Comparison of ENCODE assay signal across 20 mouse cellular contexts in genomic region chr1:92275388-92275787, GRCm38 (mm10).
DNase-seq lines count a peak whose midpoint lies in the region; ATAC-seq and TF ChIP-seq lines count a peak whose summit lies in the region.
"Had no signal": no experiment of that assay in that cellular context is flagged by ENCODE, and none has a peak within 500 bp of the region (broad histone marks: within the 10 kb centered on the region; RNA-seq: fewer than 3 reads in every experiment).

No protein-coding gene starts in this region.

- no peak for TF ChIP-seq EP300 in heart, postnatal 0 days (IDR thresholded peaks at IDR 0.05; ENCODE audit: low read depth)

- TF ChIP-seq CTCF in heart, postnatal 0 days (IDR thresholded peaks at IDR 0.05; ENCODE audit: low read depth) = peak; percentile 30
- TF ChIP-seq CTCF in E14TG2a.4 (conservative IDR thresholded peaks at IDR 0.05; ENCODE audit: low read length) = peak; percentile 32; the same call in 1 of the 2 replicates
- TF ChIP-seq CTCF in brain, embryonic 14.5 days (IDR thresholded peaks at IDR 0.05; ENCODE audit: borderline replicate concordance, extremely low read depth, insufficient read depth, insufficient read length) = peak; percentile 36; the same call in 1 of the 2 replicates

- DNase-seq in heart, postnatal 0 days (ENCODE audit: low spot score) = no peak
- DNase-seq in heart, postnatal 4 days = no peak
- peak; percentile 45 for DNase-seq in 3T3-L1 (ENCODE audit: low read depth, low spot score)
- no peak for DNase-seq in brain, embryonic 14.5 days (ENCODE audit: low read depth)
- DNase-seq in thymus, postnatal 25 days = no peak
- no peak for DNase-seq in urinary bladder, postnatal 10 days (ENCODE audit: low spot score)
- DNase-seq in layer of hippocampus, postnatal 36 days = no peak
- DNase-seq: cerebellum, adult 18-20 months; gastrocnemius, adult 2 months; heart, adult 18-20 months; kidney, adult 18-20 months; kidney, postnatal 25 days; lung, postnatal 36 days; right cerebral cortex, adult 18-20 months; thymus, adult 2 months had no signal

- no peak overlapping the region for H3K4me3 ChIP-seq in heart, postnatal 0 days (ENCODE audit: low read depth, low read length)
- H3K4me3 ChIP-seq in E14TG2a.4 (replicated peaks; ENCODE audit: low read length) = no peak overlapping the region
- H3K4me3 ChIP-seq: embryonic facial prominence, embryonic 13.5 days; gastrocnemius, adult 2 months; heart, embryonic 15.5 days; hindbrain, embryonic 13.5 days; midbrain, embryonic 13.5 days had no signal

- H3K4me2 ChIP-seq in heart, postnatal 0 days (ENCODE audit: low read depth, low read length) = no peak overlapping the region
- H3K4me2 ChIP-seq: embryonic facial prominence, embryonic 13.5 days; heart, embryonic 15.5 days; hindbrain, embryonic 13.5 days; midbrain, embryonic 13.5 days had no signal

- 53% methylated on average over 1 of the region's 1 CpGs for WGBS in heart, postnatal 0 days

- ATAC-seq in heart, postnatal 0 days (ENCODE audit: insufficient read depth, low read depth) = no peak
- ATAC-seq: midbrain, embryonic 13.5 days had no signal

- no peaks in the 10 kb centered on the region for H3K9me3 ChIP-seq in heart, postnatal 0 days (replicated peaks; ENCODE audit: control insufficient read depth, low read length)
- H3K9me3 ChIP-seq in E14TG2a.4 (ENCODE audit: low read length) = no peaks in the 10 kb centered on the region
- H3K9me3 ChIP-seq: embryonic facial prominence, embryonic 13.5 days; heart, embryonic 15.5 days; hindbrain, embryonic 13.5 days had no signal

- 0 out of 2 replicates have a peak, but pooled peaks cover under 1% of the 10 kb centered on the region for H3K4me1 ChIP-seq in heart, postnatal 0 days (ENCODE audit: control insufficient read depth, insufficient read depth)
- no peaks in the 10 kb centered on the region for H3K4me1 ChIP-seq in E14TG2a.4 (replicated peaks; ENCODE audit: low read depth, low read length)

- H3K27ac ChIP-seq in heart, postnatal 0 days (ENCODE audit: low read depth) = no peak overlapping the region
- H3K27ac ChIP-seq: embryonic facial prominence, embryonic 13.5 days; gastrocnemius, adult 2 months; heart, embryonic 15.5 days; hindbrain, embryonic 13.5 days; midbrain, embryonic 13.5 days had no signal

- H3K36me3 ChIP-seq in heart, postnatal 0 days (replicated peaks; ENCODE audit: control insufficient read depth, insufficient read depth, low read length) = no peaks in the 10 kb centered on the region
- H3K36me3 ChIP-seq in E14TG2a.4 (ENCODE audit: insufficient read depth, low read length) = no peaks in the 10 kb centered on the region
- H3K36me3 ChIP-seq: embryonic facial prominence, embryonic 13.5 days; heart, embryonic 15.5 days; hindbrain, embryonic 13.5 days; midbrain, embryonic 13.5 days had no signal

- no peak for TF ChIP-seq POLR2A in brain, embryonic 14.5 days (IDR thresholded peaks at IDR 0.05; ENCODE audit: borderline replicate concordance, extremely low read depth, insufficient read depth, insufficient read length, poor library complexity, severe bottlenecking)

- no peaks in the 10 kb centered on the region for H3K27me3 ChIP-seq in heart, postnatal 0 days (ENCODE audit: control insufficient read depth, insufficient read depth, low read length)
- no peaks in the 10 kb centered on the region for H3K27me3 ChIP-seq in E14TG2a.4 (ENCODE audit: insufficient read depth, low read length)
- H3K27me3 ChIP-seq: embryonic facial prominence, embryonic 13.5 days; heart, embryonic 15.5 days; midbrain, embryonic 13.5 days had no signal

- no peak overlapping the region for H3K9ac ChIP-seq in heart, postnatal 0 days (replicated peaks; ENCODE audit: low read depth, low read length)
- H3K9ac ChIP-seq: embryonic facial prominence, embryonic 13.5 days; heart, embryonic 15.5 days; hindbrain, embryonic 13.5 days; midbrain, embryonic 13.5 days had no signal
